Mouse (Mus musculus) gastrocnemius, postnatal 36 days (tissue): ENCODE results near the gene Hmg20b. TPM values are rescaled to one million over a fixed set of nuclear protein-coding genes. Genes with fewer than 3 reads are reported as not detected.
A peak's percentile ranks its signal among the peaks of the same experiment; 100 is the strongest.

Experiments used
- DNase-seq, 2 experiments: peaks; one replicate each; pipeline ENCODE4 v3.0.0; 2022
- intact Hi-C: fragments of 180-260 bp; cut with DNase I; formaldehyde crosslinking; loops from one replicate; pipeline ENCODE4 v1.15.1; 2025
- total RNA-seq, 2 experiments: library from RNA; stranded (reverse); gene quantifications; 2 replicates each; pipeline ENCODE4 v1.2.3; 2021

Gene Hmg20b
- total RNA-seq, 2 experiments from 2014 or later, result 19.7 to 20.9 TPM

- DNase-seq, result no peak
- intact Hi-C loops, result no loop called here
These were observed 29.6 kb upstream of the Hmg20b start for GRCm38 (mm10) chr10:81379809-81380378.

- intact Hi-C loops, result no loop called here
- DNase-seq, result no peak
These were observed 28.9 kb upstream of the Hmg20b start for GRCm38 (mm10) chr10:81379183-81379553.

GRCm38 (mm10) chr10:81378553-81379182, 28.4 kb upstream of the Hmg20b start:
- intact Hi-C loops, result no loop called here
- peak; percentile 100 for DNase-seq

- intact Hi-C loops, result no loop called here
- no peak for DNase-seq
These were observed 27.7 kb upstream of the Hmg20b start, which contains the start of gene Fzr1 for GRCm38 (mm10) chr10:81377793-81378552. TSS of gene Fzr1 (minus strand) at chr10:81378516.

- intact Hi-C loops, result no loop called here
- no peak for DNase-seq
These were observed 27.0 kb upstream of the Hmg20b start for GRCm38 (mm10) chr10:81377362-81377664.

GRCm38 (mm10) chr10:81376561-81377361, 26.5 kb upstream of the Hmg20b start:
- intact Hi-C loops, result no loop called here
- no peak for DNase-seq

GRCm38 (mm10) chr10:81375322-81375721, 25.0 kb upstream of the Hmg20b start:
- intact Hi-C loops, result no loop called here
- no peak for DNase-seq

GRCm38 (mm10) chr10:81367207-81367495, 16.9 kb upstream of the Hmg20b start:
- intact Hi-C loops, result no loop called here
- no peak for DNase-seq

GRCm38 (mm10) chr10:81366477-81367206, 16.4 kb upstream of the Hmg20b start:
- DNase-seq, result no peak
- intact Hi-C loops, result no loop called here

- DNase-seq, result no peak
- intact Hi-C loops, result no loop called here
These were observed 15.6 kb upstream of the Hmg20b start, which contains the start of gene 4930404N11Rik for GRCm38 (mm10) chr10:81365672-81366476. TSS of gene 4930404N11Rik (minus strand) at chr10:81365816.

GRCm38 (mm10) chr10:81365073-81365472, 14.8 kb upstream of the Hmg20b start:
- intact Hi-C loops, result no loop called here
- DNase-seq, result no peak

GRCm38 (mm10) chr10:81364666-81365065, 14.4 kb upstream of the Hmg20b start:
- DNase-seq, result peak in 1 of 2 experiments; percentile 32

GRCm38 (mm10) chr10:81363436-81364346, 13.4 kb upstream of the Hmg20b start:
- no peak for DNase-seq
- intact Hi-C loops, result no loop called here

More at GRCm38 (mm10) chr10:81364666-81365065, 14.4 kb upstream of the Hmg20b start:
- intact Hi-C loops, result no loop called here

- intact Hi-C loops, result no loop called here
- no peak for DNase-seq
These were observed 12.2 kb upstream of the Hmg20b start for GRCm38 (mm10) chr10:81362336-81362949.

- DNase-seq, result no peak
- intact Hi-C loops, result no loop called here
These were observed 10.4 kb upstream of the Hmg20b start for GRCm38 (mm10) chr10:81360721-81361120.

- DNase-seq, result no peak
- intact Hi-C loops, result no loop called here
These were observed 8.6 kb upstream of the Hmg20b start for GRCm38 (mm10) chr10:81358841-81359240.

GRCm38 (mm10) chr10:81358209-81358608, 7.9 kb upstream of the Hmg20b start:
- intact Hi-C loops, result no loop called here

More at GRCm38 (mm10) chr10:81358209-81358608, 7.9 kb upstream of the Hmg20b start:
- DNase-seq, result no peak
